Mouse (Mus musculus): ENCODE results near the gene Fcho2.
A peak's percentile ranks its signal among the peaks of the same experiment; 100 is the strongest.
"Not testable (repeated sequence)": the region's sequence is repeated elsewhere in the genome, so short reads cannot be mapped to it uniquely, and the experiment has no call there.

Gene Fcho2

DNA sequence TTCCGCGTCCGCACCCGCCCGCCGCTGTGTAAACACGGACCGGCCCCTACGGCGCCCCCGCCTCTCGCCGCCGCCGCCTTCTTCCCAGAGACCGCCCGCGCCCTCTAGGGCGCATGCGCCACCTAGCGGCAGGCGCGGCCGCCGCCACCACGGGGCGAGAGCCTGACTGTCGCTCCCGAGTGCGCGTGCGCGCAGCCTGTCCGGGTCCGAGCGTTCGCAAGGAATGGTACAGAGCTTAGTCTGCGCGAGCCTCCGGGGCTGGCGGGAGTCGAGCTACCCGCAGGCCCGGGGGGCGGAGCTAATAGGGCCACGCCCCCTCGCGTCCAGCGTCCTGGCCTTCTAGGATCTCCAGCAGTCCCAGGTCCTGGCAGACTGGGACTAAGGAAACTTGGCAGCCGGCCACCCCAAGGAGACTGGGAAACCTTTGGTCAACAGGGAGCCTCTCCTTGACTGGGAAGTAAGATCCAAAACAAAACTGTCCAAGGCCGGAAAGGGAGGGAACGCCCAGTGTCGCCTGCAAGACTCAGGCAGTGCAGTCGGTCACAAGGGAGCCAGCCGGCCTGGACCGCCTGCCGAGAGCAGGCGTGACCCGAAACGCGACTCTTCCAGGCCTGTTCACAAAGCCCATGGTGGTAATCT lies at the start of gene Fcho2:
Gene Fcho2 (minus strand): TSS at position 303 of the 639 bp plus-strand sequence.
- DNase-seq (ENCODE audit: low spot score in 2 of 2): peak; percentile 93 to 95

DNA sequence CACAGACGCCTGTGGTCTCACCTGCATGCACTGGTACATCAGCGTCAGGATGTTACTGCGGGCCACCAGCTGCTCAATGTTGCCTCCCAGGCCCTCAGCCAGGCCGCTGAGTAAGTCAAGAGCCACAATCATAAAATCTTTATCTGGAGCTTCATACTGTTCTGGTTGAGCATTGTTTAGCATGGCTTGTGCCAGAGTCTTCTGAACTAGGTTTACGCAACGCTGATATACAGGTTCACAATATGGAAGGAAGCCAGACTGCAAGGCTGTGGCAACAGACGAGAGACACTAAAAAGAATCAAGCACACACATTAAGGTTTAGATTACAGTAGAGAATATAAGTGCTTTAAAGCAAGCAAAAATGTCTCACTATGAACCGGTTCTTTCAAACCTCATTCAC lies 40.0 kb upstream of the Fcho2 start:
- no peak for DNase-seq (ENCODE audit: low spot score in 2 of 2)

DNA sequence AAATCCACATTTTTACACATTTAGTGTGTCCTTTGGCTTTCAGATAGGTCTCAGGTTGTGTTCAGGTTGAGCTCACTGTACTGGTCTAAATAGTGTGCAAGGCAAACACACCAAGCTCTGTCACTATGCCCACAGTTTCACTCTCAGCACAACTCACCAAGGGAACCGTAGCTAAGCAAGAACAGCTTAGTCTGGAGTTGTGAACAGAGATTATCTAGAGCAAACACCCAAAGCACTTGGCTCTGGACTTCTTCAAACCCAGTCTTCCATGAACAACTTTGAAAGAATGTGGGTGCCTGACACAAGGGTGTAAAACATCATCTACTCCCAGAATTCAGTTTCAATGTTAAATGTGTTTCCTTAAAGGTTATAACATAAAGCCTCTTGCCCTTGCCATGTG lies 30.5 kb upstream of the Fcho2 start:
- no peak for DNase-seq (ENCODE audit: low spot score in 2 of 2)

DNA sequence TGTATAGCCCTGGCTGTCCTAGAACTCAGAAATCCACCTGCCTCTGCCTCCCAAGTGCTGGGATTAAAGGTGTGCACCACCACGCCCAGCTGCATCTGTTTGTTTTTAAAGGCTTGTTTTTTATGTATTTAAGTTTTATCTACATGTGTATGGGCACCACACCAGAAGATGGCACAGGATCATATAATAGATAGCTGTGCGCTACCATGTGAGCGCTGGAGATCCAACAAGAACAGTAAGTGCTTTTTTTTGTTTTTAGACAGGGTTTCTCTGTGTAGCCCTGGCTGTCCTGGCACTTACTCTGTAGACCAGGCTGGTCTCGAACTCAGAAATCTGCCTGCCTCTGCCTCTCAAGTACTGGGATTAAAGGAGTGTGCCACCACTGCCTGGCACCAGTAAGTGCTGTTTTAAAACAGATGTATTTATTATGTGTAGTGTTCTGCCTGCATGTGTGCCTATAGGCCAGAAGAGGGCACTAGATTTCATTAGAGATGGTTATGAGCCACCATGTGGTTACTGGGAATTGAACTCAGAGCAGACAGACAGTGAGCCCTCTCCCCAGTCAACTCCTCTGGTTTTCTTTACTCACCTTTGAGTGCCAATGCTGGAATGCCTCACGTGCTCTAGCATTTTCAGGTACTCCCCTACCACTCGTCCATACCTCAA lies 21.3 kb upstream of the Fcho2 start:
- DNase-seq (ENCODE audit: low spot score in 2 of 2): no peak

DNA sequence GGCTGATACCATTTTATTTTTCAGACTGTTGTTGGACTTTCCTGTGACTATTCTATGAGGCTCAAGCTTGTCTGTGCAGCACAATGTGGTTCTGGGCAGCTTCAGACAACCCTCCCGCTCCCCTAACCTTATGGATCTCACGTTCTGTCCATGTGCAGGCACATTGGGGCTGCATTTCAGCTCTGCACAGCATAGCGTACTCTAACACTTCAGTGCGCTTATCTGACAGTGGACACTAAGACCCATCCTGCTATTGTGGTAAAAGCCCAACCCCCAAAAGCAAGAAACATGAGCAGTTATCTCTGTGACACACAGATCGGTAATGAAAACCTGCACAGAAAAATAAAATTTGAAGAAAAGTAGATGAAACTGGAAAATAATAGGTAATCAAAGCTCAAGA lies 20.5 kb upstream of the Fcho2 start:
- no peak for DNase-seq (ENCODE audit: low spot score in 2 of 2)

DNA sequence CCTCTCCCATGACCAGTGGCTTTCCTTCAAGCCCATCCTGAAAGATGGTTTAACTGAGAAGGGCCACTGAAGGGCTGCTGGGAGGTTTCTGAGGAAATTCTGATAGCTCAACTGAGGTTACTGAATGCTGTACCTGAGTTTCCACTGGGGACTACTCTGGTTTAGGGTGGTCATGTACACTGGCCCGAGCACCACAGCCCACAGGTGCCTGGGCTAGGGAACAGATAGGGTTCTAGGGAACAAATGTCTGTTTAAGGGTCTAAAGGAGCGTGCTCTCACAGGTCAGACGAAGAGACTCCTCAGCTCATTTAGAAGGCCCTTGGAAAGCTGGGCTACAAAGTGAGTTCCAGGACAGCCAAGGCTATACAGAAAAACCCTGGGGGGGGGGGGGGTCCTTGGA lies 19.5 kb upstream of the Fcho2 start:
- no peak for DNase-seq (ENCODE audit: low spot score in 2 of 2)

DNA sequence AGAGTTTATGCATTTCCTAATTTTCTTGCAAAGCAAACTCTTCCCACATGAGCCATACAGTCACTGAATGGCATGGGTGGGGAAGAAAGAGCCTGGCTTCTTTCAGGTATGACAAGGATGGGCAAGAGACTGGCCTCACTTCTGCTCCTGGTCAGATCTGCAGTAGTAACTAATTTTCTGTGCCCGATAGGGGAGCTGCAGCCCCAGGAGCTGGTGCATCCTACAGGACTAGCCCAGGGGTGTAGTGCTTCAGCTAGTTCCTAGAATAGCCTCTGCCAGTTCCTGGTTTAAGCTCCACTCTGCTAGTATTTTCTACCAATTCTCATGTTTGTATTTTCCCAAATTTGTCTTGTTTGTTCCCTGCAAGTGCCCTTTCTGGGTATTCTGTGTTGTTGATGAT lies 18.9 kb upstream of the Fcho2 start:
- DNase-seq (ENCODE audit: low spot score in 2 of 2): no peak

DNA sequence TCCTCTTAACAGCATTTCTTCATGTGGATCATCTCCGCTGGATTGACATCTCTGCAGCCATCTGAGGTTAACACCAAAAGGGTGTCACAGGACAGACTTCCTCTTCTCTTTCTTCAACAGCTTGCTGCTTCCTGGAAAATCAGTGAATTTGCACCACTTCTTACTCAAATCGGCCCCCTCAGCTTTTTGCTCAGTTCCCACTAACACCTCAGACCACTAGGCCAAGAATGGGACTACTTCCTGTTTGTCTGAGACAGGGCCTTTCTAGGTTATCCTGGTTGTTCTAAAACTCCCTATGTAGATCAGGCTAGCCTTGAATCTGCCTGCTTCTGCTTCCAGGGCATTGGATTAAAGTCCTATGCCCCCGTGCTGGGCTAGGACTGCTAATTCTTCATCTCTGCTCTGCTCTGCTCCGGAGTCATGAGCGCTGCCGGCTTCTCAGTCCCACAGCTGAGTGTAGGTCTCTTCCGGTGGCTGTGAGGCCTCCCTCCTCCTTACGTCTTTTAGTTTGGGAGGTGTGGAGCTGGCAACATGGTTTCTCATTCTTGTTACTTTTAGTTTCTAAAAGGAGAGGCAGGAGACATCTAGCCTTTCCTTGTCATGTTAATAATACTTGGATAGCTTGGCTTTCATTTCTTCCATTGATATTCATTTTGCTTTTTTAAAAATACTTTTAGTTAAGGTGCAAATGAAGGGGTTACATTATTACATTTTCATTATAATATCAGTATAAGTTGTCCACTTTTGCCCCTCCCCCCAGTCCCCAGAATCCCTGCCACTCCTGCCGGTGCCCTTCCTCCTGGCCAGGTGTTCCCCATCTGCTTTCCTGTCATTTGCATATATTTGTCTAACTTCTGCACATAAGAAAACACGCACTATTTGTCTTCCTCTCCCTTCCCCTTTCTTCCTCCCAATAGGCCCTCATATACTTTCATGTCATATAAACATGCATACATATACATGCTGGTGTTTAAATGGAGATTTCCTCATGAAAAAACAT lies 17.5 kb upstream of the Fcho2 start:
- DNase-seq (ENCODE audit: low spot score in 2 of 2): no peak

DNA sequence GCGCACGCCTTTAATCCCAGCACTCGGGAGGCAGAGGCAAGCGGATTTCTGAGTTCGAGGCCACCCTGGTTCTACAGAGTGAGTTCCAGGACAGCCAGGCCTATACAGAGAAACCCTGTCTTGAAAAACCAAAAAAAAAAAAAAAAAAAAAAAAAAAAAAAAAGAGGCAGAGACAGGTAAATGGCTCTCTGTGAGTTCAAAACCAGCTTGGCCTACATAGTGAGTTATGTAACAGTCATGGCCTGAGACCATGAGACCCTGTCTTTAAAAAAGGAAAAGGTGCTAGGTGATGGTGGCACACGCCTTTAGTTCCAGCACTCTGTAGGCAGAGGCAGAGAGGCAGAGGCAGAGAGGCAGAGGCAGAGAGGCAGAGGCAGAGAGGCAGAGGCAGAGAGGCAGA lies 13.8 kb upstream of the Fcho2 start:
- not testable (repeated sequence) for DNase-seq (ENCODE audit: low spot score in 2 of 2)

DNA sequence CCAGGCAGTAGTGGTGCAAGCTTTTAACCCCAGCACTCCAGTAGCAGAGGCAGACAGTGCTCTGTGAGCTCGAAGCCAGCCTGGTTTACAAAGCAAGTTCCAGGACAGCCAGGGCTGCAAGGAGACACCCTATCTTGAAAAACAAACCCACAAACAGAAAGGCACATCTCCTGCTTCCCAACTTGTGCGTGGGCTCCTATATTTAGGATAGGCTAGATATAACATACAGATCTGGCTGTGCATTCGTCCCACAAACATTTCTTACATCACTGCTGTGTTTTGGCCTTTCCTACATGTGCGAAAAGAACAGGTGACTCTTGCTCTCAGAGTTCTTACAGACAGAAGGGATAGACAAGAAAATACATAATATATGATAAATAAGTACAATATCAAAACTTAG lies 10.3 kb upstream of the Fcho2 start:
- no peak for DNase-seq (ENCODE audit: low spot score in 2 of 2)

DNA sequence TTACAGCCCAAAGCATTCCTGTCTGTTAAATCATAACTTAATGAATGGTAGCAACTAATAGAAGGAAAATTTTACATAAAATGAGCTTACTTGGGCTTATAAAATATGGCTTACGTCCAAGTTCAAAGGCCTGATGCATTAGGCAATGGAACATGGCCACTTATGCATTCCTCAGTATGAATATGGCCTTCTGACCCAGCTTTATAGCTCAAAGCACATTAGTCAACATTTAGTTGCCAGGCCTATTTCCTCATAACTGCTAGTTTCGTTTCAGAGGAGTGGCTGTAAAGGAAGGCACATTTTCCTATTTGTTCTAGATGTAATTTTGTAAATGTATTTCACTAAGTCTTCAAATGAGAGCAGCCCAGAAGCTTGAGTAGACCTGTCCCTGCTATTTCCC lies 3.8 kb upstream of the Fcho2 start:
- no peak for DNase-seq (ENCODE audit: low spot score in 2 of 2)

DNA sequence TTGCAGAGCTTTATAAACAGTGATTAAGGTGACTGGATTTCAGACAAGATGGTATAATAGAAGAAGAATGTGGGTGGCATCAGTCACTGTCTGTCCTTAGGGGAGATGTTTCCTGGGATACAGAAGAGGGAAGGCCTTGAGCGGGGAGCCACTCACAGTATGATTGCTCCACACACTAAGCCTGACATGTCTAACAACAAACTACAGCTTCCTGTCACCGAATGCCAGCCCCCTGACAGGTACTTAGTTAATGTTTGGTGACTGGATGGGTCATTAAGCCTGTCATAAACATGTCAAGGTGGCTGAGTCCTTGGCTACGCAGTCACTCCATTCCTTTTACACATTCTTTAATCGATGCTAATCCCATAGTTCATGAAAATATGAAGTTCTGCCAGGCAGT lies 3.0 kb upstream of the Fcho2 start:
- no peak for DNase-seq (ENCODE audit: low spot score in 2 of 2)

DNA sequence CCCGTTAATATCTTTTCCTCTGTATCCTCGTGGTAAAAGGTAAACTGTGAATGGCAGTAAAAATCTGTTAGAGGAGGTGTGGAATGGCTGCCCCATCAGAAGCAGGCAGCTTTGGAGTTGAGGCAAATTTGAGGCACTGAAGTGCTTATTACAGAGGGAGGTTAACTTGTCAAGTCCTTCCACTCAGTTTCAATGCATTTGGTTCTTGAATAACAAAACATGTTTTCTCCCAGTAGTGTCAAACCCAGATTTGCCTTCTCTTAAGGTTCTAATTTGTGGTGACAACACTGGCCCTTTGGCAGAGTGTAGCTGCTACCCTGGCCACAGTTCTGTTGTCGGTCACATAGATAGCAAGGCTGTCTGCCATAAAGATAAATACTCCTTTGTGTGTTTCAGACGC lies 2.5 kb upstream of the Fcho2 start:
- DNase-seq (ENCODE audit: low spot score in 2 of 2): no peak

DNA sequence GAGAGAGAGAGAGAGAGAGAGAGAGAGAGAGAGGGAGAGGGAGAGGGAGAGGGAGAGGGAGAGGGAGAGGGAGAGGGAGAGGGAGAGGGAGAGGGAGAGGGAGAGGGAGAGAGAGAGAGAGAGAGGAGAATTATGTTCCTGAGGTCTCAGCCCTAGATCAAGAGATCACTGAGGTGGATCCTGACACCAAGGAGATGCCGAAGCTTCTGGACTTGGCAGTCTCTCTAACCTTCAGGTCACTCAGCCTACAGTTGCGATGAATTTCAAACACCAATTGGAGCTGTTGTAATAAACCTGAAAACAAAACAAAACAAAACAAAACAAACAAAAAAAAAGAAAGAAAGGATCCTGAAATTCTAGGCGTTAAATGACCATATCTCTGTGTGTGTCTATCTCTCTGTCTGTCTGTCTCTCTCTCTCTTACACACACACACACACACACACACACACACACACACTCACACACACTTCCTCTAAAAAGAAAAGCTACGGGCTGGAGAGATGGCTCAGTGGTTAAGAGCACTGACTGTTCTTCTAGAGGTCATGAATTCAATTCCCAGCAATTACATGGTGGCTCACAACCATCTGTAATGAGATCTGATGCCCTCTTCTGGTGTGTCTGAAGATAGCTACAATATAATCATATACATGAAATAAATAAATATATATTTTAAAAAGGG lies 1.9 kb upstream of the Fcho2 start:
- not testable (repeated sequence) for DNase-seq (ENCODE audit: low spot score in 2 of 2)

DNA sequence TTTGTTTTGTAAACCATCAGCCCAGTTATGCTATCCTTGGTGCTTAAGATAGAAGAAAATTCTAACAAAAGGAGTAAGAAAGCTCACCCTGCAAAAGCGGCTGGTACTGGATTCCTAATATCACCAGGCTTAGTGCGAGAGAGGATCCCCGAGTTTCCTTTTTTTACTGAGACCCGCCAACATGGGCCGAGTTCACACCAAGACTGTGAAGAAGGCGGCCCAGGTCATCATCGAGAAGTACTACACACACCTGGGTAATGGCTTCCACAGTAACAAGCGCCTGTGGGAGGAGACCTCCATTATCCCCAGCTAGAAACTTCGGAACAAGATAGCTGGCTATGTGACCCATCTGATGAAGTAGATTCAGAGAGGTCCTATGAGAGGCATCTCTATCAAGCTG lies 1.3 kb upstream of the Fcho2 start:
- no peak for DNase-seq (ENCODE audit: low spot score in 2 of 2)

DNA sequence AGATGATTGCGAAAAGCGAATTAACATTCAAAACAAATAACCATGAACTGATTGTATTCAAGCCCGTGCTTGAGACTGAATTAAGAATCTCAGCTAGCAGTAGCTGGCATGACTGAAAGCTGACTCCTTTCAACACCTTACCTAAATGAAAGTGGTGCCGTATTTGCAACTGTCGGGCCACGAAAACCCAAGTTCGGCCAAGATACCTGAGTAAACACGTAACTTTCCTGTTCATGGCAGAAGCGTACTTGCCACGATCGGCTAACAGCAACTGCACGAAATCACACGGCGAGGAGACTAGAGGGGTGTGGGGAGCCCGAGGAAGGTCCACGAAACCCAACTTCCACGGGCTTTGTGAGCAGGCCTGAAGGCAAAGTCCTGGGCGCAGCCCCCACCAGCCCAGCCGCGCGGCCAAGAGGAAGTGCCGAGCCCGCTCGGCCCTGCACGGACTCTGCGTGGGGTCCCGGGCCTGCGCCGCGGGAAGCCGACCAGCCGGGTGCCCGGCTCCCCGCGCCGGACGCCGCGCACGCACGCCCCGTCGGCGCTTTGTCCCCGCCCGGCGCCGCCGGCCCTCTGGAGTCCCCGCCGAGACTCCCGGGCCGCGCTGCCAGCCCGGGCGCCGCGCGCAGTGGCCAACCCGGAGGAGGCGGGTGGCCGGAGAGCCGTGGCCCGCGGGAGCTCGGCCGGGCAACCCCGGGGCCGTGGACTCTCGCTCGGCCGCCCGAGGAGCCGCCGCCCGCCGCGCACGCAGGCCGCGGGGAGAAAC lies 791 bp downstream of the Fcho2 start:
- peak; percentile 43 to 52 for DNase-seq (ENCODE audit: low spot score in 2 of 2)

DNA sequence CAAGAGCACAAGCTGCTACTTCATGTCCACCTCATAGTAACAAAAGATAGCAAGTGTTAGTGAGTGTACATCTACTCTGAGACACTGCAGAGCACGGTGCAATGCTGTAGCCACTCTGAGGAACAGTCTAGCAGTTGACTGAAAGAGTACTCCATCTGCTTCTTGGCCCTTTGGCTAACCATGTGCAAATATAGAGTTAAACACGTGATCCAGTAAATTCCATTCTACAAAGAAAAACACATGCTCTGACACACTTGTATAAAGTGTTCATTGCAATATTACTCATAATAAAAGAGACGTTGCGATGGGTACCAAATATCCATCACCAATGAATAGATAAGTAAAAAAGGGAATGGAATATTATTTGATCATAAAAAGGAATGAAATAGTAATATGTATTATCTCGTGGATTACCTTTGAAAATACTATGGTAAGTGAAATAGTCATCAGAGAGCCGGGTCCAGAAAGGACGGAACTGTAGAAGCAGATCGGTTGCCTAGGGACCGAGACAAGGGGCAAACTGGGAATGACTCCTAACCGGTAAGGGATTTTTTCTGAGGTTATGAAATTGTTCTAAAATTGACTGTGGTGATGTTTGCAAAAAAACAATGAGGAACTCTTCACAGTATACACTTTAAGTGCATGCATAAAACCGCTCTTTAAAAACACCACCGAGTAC lies 1.5 kb downstream of the Fcho2 start:
- DNase-seq (ENCODE audit: low spot score in 2 of 2): no peak

DNA sequence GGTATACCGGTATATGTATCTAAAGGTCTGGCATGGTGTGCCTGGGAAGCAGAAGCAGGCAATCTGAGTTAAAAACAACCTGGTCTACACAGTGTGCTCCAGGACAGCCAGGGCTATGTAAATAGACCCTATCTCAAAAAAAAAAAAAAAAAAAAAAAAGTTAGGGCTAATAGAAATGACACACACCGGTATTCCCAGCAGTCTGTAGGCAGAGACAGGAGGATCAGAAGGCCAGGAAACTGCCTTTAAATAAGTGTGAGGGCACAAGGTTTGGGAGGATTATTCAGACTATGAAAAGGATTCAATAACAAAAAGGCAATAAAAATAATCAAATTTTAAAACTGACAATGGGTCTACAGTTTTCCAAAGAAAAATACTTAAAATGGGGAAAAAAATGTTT lies 2.1 kb downstream of the Fcho2 start:
- no peak for DNase-seq (ENCODE audit: low spot score in 2 of 2)

DNA sequence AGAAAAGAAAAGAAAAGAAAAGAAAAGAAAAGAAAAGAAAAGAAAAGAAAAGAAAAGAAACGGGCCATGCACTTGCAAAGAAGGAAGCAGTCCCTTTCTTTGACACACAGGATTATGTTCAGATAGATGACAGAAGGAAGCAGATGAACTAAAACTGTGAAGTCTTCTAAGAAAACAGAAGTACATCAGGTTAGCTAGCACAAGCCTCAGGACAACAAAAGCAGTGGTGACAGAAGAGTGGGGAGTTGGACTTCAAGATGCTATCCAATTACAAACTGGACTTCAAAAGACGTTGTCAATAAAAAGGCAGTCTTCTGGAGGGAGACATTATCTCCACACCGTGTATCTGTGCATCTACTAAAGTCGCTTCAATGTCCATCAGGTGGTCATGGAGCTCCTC lies 3.0 kb downstream of the Fcho2 start:
- no peak for DNase-seq (ENCODE audit: low spot score in 2 of 2)

DNA sequence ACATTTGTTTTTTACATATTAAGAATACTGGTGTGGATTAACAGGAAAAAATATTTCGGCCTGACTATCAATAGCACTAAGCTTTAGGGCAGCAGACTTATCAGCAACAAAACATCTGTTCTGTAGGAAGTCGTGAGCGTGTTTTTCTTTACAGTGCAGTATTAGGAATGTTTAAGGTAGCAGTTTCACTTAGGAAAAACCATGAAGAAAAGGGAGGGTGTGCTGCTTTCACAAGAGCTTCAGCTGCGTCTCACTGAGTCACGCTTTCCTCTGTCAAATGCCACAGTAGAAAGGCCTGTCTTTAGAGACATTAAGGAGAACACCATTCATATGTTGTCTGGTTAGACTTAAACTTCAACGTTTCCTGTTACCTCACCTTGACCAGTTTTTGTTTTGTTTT lies 5.1 kb downstream of the Fcho2 start:
- DNase-seq (ENCODE audit: low spot score in 2 of 2): peak in 1 of 2 experiments; percentile 26

DNA sequence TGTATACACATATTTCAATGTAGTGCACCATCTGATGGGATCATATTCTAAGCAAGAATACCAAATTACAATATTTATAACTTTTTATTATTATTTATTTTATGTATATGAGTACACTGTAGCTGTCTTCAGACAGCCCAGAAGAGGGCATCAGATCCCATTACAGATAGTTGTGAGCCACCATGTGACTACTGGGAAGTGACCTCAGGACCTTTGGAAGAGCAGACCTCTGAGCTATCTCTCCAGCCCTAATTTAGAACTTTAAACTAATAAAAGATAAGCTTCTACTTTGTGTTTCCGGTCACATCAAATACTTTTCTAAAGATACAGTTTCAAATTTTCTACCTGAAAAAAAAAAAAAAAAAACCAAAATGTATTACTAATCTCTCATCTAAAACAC lies 6.2 kb downstream of the Fcho2 start:
- no peak for DNase-seq (ENCODE audit: low spot score in 2 of 2)

Measured in right cerebral cortex, adult 2 months (tissue).